In genomic region chr12:73085739-73086630, GRCm38 (mm10) we compare ENCODE assay signal across 24 mouse cellular contexts. TPM values are rescaled to one million over a fixed set of nuclear protein-coding genes. Genes with fewer than 3 reads are reported as not detected.
DNase-seq lines count a peak whose midpoint lies in the region; TF ChIP-seq lines count a peak whose summit lies in the region.
"Had no signal": no experiment of that assay in that cellular context is flagged by ENCODE, and none has a peak within 500 bp of the region (broad histone marks: within the 10 kb centered on the region; RNA-seq: fewer than 3 reads in every experiment).

No protein-coding gene starts in this region.

- H3K27me3 ChIP-seq in E14TG2a.4 (ENCODE audit: insufficient read depth, low read length) (no peaks in the 10 kb centered on the region), ES-Bruce4 (ENCODE audit: control insufficient read depth, insufficient read depth, low read length, poor library complexity, severe bottlenecking) (no peaks in the 10 kb centered on the region)
- no peaks in the 10 kb centered on the region; the same call in 1 of the 2 replicates for H3K27me3 ChIP-seq in cerebellum, adult 2 months (ENCODE audit: control insufficient read depth, insufficient read depth, low read length)
- H3K27me3 ChIP-seq: embryonic facial prominence, embryonic 12.5 days; forebrain, embryonic 13.5 days; forebrain, embryonic 15.5 days had no signal

- H3K4me3 ChIP-seq in E14TG2a.4 (replicated peaks; ENCODE audit: low read length) (peak overlapping the region; percentile 43), ES-Bruce4 (ENCODE audit: low read depth, low read length) (no peak overlapping the region), ES-E14 (ENCODE audit: insufficient read depth in 1 of 2, low read depth in 1 of 2, low read length in 2 of 2, poor library complexity in 1 of 2, severe bottlenecking in 1 of 2) (peak overlapping the region in 1 of 2 experiments; percentile 18; a peak in 2 of 4 replicates)
- H3K4me3 ChIP-seq in cerebellum, adult 2 months (replicated peaks; ENCODE audit: insufficient read depth, low read depth, low read length): no peak overlapping the region
- H3K4me3 ChIP-seq: embryonic facial prominence, embryonic 10.5 days; embryonic facial prominence, embryonic 12.5 days; forebrain, embryonic 13.5 days; forebrain, embryonic 15.5 days had no signal

- H3K27ac ChIP-seq in ES-Bruce4 (ENCODE audit: insufficient read depth, low read length) (peak overlapping the region; percentile 94), ES-E14 (ENCODE audit: insufficient read depth, low read depth, low read length, poor library complexity, severe bottlenecking) (peak overlapping the region; percentile 99)
- no peak overlapping the region for H3K27ac ChIP-seq in cerebellum, adult 2 months (ENCODE audit: insufficient read depth, low read length)
- H3K27ac ChIP-seq: embryonic facial prominence, embryonic 10.5 days; embryonic facial prominence, embryonic 12.5 days; forebrain, embryonic 13.5 days; forebrain, embryonic 15.5 days had no signal

- peak; percentile 89 for DNase-seq in ES-E14 (ENCODE audit: low read depth, low spot score)
- peak; percentile 86 for DNase-seq in WW6 (ENCODE audit: low read depth, low spot score)
- no peak for DNase-seq in gastrocnemius, postnatal 4 days (ENCODE audit: low spot score in 2 of 2)
- no peak for DNase-seq in cerebellum, adult 2 months
- no peak for DNase-seq in layer of hippocampus, adult 8-10 months (ENCODE audit: low spot score in 2 of 2)
- no peak for DNase-seq in ovary, postnatal 10 days (ENCODE audit: low spot score)
- DNase-seq: adrenal gland, adult 8-10 months; adrenal gland, postnatal 14 days; adrenal gland, postnatal 36 days; cerebellum, adult 11 months; cerebellum, adult 18-20 months; cerebellum, adult 9-11 months; cerebellum, postnatal 14 days; cerebellum, postnatal 36 days; forebrain, postnatal 0 days had no signal

- H3K9me3 ChIP-seq in E14TG2a.4 (ENCODE audit: low read length) (no peaks in the 10 kb centered on the region), ES-Bruce4 (replicated peaks; ENCODE audit: control insufficient read depth, insufficient read depth, low read length, poor library complexity, severe bottlenecking) (no peaks in the 10 kb centered on the region), ES-E14 (ENCODE audit: control insufficient read depth, insufficient read depth, low read depth, low read length) (no peaks in the 10 kb centered on the region)
- H3K9me3 ChIP-seq: embryonic facial prominence, embryonic 10.5 days; embryonic facial prominence, embryonic 12.5 days; forebrain, embryonic 13.5 days; forebrain, embryonic 15.5 days had no signal

- 26% methylated on average over 11 of the region's 11 CpGs for WGBS in cerebellum, adult 2 months

- TF ChIP-seq POLR2A in ES-Bruce4 (IDR thresholded peaks at IDR 0.05; ENCODE audit: insufficient read depth, low read length): no peak
- no peak for TF ChIP-seq POLR2A in cerebellum, adult 2 months (IDR thresholded peaks at IDR 0.05; ENCODE audit: borderline replicate concordance, insufficient read depth, low read length)

- H3K4me1 ChIP-seq in E14TG2a.4 (replicated peaks; ENCODE audit: low read depth, low read length): peaks cover 88% of the 10 kb centered on the region
- H3K4me1 ChIP-seq in ES-Bruce4 (ENCODE audit: control insufficient read depth, insufficient read depth, low read length): peaks cover 8% of the 10 kb centered on the region
- peaks cover 26 to 36% of the 10 kb centered on the region in 2 experiments for H3K4me1 ChIP-seq in ES-E14 (ENCODE audit: control insufficient read depth in 2 of 2, insufficient read depth in 2 of 2, low read length in 2 of 2, poor library complexity in 1 of 2)
- H3K4me1 ChIP-seq in cerebellum, adult 2 months (ENCODE audit: control insufficient read depth, insufficient read depth, low read length): no peaks in the 10 kb centered on the region
- H3K4me1 ChIP-seq: embryonic facial prominence, embryonic 10.5 days; embryonic facial prominence, embryonic 12.5 days; forebrain, embryonic 13.5 days; forebrain, embryonic 15.5 days had no signal

- peak; percentile 98 for TF ChIP-seq EP300 in ES-Bruce4 (IDR thresholded peaks at IDR 0.05; ENCODE audit: insufficient read depth, low read depth, low read length)

- TF ChIP-seq CTCF in E14TG2a.4 (conservative IDR thresholded peaks at IDR 0.05; ENCODE audit: low read length) (no peak), ES-Bruce4 (IDR thresholded peaks at IDR 0.05; ENCODE audit: low read depth, low read length) (no peak)
- TF ChIP-seq CTCF in cerebellum, adult 2 months (IDR thresholded peaks at IDR 0.05; ENCODE audit: borderline replicate concordance, insufficient read depth, low read depth, low read length): no peak

- in situ Hi-C loops in ES-E14 (cut with MboI; ENCODE audit: low sequenced_read_pairs in 2 of 2, unreplicated experiment in 2 of 2): no loop called here

- H3K36me3 ChIP-seq in E14TG2a.4 (ENCODE audit: insufficient read depth, low read length): peaks cover 5% of the 10 kb centered on the region; the same call in 1 of the 2 replicates
- H3K36me3 ChIP-seq in ES-Bruce4 (ENCODE audit: control insufficient read depth, insufficient read depth, low read length, poor library complexity, severe bottlenecking): no peaks in the 10 kb centered on the region
- no peaks in the 10 kb centered on the region for H3K36me3 ChIP-seq in ES-E14 (ENCODE audit: control insufficient read depth, insufficient read depth, low read length, poor library complexity, severe bottlenecking)
- H3K36me3 ChIP-seq: embryonic facial prominence, embryonic 10.5 days; embryonic facial prominence, embryonic 12.5 days; forebrain, embryonic 15.5 days had no signal

- peak overlapping the region; percentile 47 for H3K9ac ChIP-seq in ES-Bruce4 (ENCODE audit: low read depth, poor library complexity, severe bottlenecking)
- H3K9ac ChIP-seq in ES-E14 (ENCODE audit: insufficient read depth, low read depth, low read length, poor library complexity, severe bottlenecking): no peak overlapping the region; the same call in 1 of the 2 replicates
- H3K9ac ChIP-seq: embryonic facial prominence, embryonic 12.5 days; forebrain, embryonic 13.5 days; forebrain, embryonic 15.5 days; forebrain, postnatal 0 days had no signal

TF ChIP-seq in ES-E14, 5 proteins besides CTCF, POLR2A, EP300 and RAD21:
- TF ChIP-seq ZNF384 (IDR thresholded peaks at IDR 0.05; ENCODE audit: low read depth, low read length): no peak
- peak; percentile 52; the same call in 1 of the 2 replicates for TF ChIP-seq MAFK (IDR thresholded peaks at IDR 0.05; ENCODE audit: insufficient read depth, low read depth, low read length)
- TF ChIP-seq ZC3H11A (IDR thresholded peaks at IDR 0.05; ENCODE audit: borderline replicate concordance, low read depth, low read length): no peak
- 0 out of 2 replicates have a peak, but pooled peaks have one; percentile 26 for TF ChIP-seq CHD2 (IDR thresholded peaks at IDR 0.05; ENCODE audit: low read depth, low read length)
TF ChIP-seq in ES-E14: peak in this region for 2.

RNA-seq across cellular contexts. Expression of gene Six4, which starts 27.3 kb away (rescaled TPM):
- 46.0 and 47.0 TPM in 2 replicates for polyA plus RNA-seq in ES-Bruce4 (2011; ENCODE audit: insufficient read depth, insufficient read length, low read depth, missing spikeins)
- 13.6 and 17.1 TPM in 2 replicates for total RNA-seq in ES-E14 (2012; rRNA removed)
- 10 to 100 TPM; 10.9 to 11.3 TPM for total RNA-seq in gastrocnemius, postnatal 4 days (2021)
- 1.5 and 1.6 TPM in 2 replicates for polyA plus RNA-seq in cerebellum, adult 2 months (2012; rRNA removed)
- total RNA-seq in layer of hippocampus, adult 8-10 months (2022): 1 to 10 TPM; 1.3 to 1.8 (median 1.5) TPM
- total RNA-seq: common myeloid progenitor, adult 5-6 weeks; MEL had no signal

RNA-seq across cellular contexts. Expression of gene Six1, which starts 32.3 kb away (rescaled TPM):
- 2.9 and 3.5 TPM in 2 replicates for polyA plus RNA-seq in ES-Bruce4 (2011; ENCODE audit: insufficient read depth, insufficient read length, low read depth, missing spikeins)
- 2.2 and 2.9 TPM in 2 replicates for total RNA-seq in ES-E14 (2012; rRNA removed)
- 10 to 100 TPM; 51.0 to 60.8 TPM for total RNA-seq in gastrocnemius, postnatal 4 days (2021)
- 0.10 and 0.27 TPM in 2 replicates for polyA plus RNA-seq in cerebellum, adult 2 months (2012; rRNA removed)
- under 1 TPM in 3 of 4 experiments, not detected in 1; 0.14 to 0.19 (median 0.18) TPM for total RNA-seq in layer of hippocampus, adult 8-10 months (2022)
- total RNA-seq: MEL had no signal
- polyA plus RNA-seq: activated CD4-positive, CD25-positive, alpha-beta regulatory T cell, adult 4 months had no signal

RNA-seq across cellular contexts. Expression of gene Mnat1, which starts 37.5 kb away (rescaled TPM):
- 71.2 and 77.6 TPM in 2 replicates for polyA plus RNA-seq in ES-Bruce4 (2011; ENCODE audit: insufficient read depth, insufficient read length, low read depth, missing spikeins)
- 26.8 and 41.2 TPM in 2 replicates for total RNA-seq in ES-E14 (2012; rRNA removed)
- total RNA-seq in gastrocnemius, postnatal 4 days (2021): 10 to 100 TPM; 35.7 to 36.0 TPM
- polyA plus RNA-seq in cerebellum, adult 2 months (2012; rRNA removed): 15.7 and 15.9 TPM in 2 replicates
- 10 to 100 TPM; 22.5 to 24.1 (median 23.4) TPM for total RNA-seq in layer of hippocampus, adult 8-10 months (2022)

Comparison
In these comparisons a context has a peak if more than half of its experiments do, and no peak if none do; other contexts are left out.
1. DNase-seq: peak in ES-E14 (single experiment) and WW6 (single experiment); none in gastrocnemius, postnatal 4 days (0 of 2), cerebellum, adult 2 months (0 of 2), layer of hippocampus, adult 8-10 months (0 of 2) and ovary, postnatal 10 days (single experiment).
2. RNA of gene Six1, which starts 32.3 kb away (total RNA-seq): 51.0 to 60.8 TPM in gastrocnemius, postnatal 4 days; 2.2 to 2.9 TPM in ES-E14 and 0.14 to 0.19 TPM in layer of hippocampus, adult 8-10 months; every median in the first group is over 10 times any median in the second.